Mouse (Mus musculus) left cerebral cortex, postnatal 25 days (tissue): ENCODE data around the gene Krt33a. TPM values are rescaled to one million over a fixed set of nuclear protein-coding genes. Genes with fewer than 3 reads are reported as not detected.

Source experiments
- DNase-seq, 2 experiments: peaks; one replicate each; pipeline ENCODE4 v3.0.0; 2022; ENCODE audit warnings: low spot score in 2 of 2, mixed read lengths in 1 of 2
- intact Hi-C: fragments of 180-260 bp; cut with DNase I; formaldehyde crosslinking; loops from one replicate; pipeline ENCODE4 v1.15.1; 2025
- total RNA-seq, 2 experiments: library from RNA; stranded (reverse); gene quantifications; 2 replicates each; pipeline ENCODE4 v1.2.3; 2021

The Krt33a gene
- total RNA-seq, 2 experiments from 2014 or later: not detected

DNA sequence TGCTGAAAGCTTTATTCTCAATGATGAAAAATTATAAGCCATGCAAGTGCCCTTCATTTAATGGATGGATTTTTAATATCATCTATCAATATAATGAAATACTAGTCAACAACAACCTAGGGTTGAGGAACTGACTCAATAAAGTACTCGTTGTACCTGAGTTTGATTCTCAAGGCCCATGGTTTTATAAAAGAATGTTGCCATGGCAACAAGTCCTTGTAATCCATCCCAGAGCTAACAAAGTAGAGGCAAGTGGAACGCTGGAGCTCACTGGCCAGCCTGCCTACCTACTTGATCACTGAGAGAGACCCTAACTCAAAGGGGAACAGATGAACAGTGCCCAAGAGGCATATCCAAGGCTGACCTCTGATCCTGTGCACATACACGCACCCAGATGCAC lies 25.4 kb downstream of the Krt33a start:
- intact Hi-C loops: no loop called here
- no peak for DNase-seq

DNA sequence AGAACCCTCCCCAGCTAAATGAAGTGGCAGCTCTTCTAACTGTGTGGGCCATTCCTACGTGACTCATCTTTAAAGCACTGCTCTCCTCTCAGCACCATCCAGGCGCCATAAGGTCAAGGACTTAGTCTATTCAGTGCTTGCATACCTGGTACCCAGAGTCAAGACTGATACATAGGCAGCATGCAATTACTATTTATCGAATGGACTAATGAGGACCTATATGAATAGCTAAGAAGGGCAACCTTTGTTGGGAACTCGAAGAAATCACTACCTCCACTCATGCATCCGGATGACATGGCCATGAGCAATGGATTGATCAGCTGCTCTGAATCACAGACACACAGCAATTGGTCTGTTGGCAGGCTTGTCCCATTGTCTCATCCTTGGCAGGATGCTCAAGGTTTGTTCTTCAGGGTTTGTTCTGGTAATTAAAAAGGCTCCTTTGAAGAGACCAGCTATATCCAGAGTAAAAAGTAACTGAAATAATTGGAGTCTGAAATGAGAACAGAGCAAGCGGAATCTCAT lies 26.1 kb downstream of the Krt33a start:
- DNase-seq: no peak

DNA sequence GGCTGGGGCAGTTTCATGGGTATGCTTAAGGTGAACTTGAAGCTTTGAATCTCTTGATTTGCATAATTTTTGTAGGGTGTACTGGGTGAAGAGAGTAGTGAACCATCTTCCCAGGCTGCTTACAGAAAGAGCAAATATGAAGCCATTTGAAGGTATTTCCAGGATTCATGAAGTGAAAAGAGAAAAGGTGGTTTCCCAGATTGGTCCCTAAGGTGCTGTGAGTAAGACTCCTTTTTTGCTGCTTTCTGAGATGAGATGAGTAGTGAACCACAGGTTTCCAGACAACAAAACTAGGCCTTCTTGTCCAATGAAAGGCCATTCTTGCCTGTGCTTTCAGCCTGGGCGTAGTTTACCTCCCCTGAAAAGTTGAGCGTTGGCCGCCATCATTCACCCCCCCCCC lies 27.5 kb downstream of the Krt33a start:
- intact Hi-C loops: no loop called here
- no peak for DNase-seq

More for the DNA sequence above, 26.1 kb downstream of the Krt33a start:
- intact Hi-C loops: no loop called here

DNA sequence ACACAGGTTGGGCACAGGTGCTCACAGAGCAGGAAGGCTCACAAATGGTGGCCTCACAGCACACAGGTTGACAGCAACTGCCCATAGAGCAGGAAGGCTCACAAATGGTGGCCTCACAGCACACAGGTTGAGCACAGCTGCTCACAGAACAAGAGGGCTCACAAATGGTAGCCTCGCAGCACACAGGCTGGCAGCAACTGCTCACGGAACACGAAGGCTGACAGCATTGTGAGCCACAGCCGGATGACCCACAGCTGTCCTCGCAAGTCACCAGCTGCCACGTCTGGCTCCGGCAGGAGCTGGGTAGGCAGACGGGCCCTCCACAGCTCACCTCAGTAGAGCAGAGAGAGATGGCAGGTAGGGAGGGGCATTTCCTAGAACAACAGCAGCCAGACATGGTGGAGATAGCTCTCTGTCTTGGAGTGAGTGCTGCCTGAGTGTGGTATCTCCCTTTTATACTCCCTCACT lies 29.8 kb downstream of the Krt33a start, which contains the start of gene Krtap16-1:
Krtap16-1 (minus strand) TSS at position 418 of the 468 bp plus-strand sequence.
- no peak for DNase-seq
- intact Hi-C loops: no loop called here

DNA sequence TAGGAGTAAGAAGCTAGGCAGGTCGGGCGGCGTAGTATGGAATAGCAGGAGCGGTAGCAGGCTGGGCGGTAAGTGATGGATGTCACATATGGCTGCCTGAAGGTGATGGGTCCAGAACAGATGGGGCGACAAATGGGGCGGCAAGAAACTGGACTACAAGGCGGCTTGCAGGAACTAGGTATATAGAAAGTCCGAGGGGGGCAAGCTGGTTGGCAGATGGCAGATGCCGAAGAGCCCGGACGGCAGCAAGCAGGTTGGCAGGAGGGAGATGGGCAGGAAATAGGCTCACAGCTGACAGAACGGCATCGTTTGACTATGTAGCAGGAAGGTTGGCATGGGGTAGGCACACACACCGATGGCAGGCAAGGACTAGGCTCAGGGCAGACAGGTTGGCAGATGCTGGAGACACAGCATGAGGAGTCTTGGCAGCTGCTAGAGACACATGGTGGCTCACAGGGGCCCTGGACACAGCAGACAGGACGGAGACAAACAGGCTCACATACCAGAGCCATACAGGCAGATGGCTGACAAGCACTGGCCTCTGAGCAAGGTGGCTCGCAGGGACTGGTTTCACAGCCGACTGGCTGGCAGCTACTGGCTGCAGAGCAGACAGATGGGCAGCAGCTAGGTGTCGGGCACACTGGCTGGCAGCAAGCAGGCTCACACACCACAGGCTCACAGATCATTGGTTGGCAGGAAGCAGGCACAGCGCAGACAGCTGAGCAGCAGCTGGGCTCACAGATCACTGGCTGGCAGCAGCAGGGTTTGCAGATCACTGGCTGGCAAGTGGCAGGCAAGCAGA lies 30.5 kb downstream of the Krt33a start:
- DNase-seq: peak; percentile 33 to 69
- intact Hi-C loops: no loop called here

DNA sequence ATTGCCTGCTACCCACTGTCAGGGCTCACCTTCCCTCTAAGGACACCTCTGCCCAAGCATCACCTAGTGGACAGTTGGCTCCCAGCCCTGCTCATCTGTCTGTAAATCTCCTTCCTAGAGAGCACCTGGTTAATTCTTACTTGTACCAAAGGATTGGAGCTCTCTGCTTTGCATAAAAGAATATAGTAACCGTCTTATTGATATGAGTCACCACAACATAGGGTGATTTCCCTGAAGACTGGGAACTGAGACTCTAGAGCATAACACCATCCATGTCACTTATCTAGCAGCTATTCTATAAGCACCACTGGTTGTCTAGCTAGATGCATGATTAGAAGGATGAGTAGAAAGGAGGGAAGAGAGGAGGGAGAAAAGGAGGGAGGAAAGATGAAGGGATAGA lies 32.6 kb downstream of the Krt33a start:
- intact Hi-C loops: no loop called here
- no peak for DNase-seq

DNA sequence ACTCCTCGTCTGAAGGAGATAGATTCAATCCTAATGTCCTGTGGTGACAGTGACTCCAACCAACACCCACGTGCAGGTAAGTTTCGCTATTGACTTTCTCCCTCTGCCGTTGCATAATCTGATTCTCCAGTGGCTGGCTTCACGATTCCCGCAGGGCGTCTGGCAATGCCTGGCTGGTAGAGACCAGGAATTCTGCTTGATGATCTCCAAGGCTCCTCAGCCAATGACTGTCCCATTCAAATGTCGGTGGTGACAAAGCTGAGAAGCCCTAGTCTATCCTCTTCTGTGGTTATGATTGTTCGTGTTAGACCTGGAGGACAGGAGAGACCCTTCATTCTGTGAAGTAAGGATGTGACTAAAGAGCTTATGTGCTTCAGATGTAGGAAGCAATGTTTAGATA lies 33.3 kb downstream of the Krt33a start:
- intact Hi-C loops: no loop called here
- no peak for DNase-seq

DNA sequence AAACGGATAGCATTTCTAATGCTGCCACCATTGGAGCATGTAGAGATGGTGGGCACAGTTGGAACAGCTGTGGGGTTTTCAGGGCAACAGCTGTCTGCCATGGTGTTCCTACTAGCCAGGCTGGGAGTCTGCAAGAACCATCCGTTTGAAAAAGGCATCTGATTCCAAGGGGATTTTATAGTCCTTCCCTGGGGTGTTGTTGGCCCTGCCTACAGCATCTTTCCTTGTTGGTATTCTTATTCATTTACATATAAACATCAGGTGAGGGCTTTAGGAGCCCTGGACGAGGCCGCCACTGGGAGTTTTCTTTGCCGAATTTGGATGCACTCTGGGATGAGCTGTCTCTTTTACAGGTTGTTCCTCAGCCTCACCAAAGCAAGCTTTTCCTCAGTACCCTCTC lies 37.1 kb downstream of the Krt33a start, which contains the start of gene Krtap29-1:
Krtap29-1 (minus strand) TSS at position 101 of the 400 bp plus-strand sequence.
- no peak for DNase-seq
- intact Hi-C loops: no loop called here

DNA sequence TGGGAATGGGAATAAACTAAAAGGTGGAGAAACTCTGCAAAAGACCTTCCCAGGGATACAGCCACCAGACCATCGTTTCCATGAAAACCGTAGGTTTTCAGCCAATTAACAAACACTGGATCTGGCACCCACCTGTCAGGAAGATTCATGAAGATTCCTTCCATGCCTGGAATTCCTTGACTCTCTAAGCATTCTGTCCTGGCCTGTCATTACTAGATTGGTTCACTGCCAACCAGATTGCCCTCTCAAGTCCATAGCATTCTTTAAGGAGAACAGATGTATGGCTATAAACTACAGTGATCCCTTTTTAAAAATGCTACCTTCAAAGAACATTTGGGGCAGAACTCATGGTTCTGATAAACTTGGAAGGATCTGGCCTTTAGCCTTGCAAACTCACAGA lies 50.1 kb downstream of the Krt33a start:
- intact Hi-C loops: no loop called here

DNA sequence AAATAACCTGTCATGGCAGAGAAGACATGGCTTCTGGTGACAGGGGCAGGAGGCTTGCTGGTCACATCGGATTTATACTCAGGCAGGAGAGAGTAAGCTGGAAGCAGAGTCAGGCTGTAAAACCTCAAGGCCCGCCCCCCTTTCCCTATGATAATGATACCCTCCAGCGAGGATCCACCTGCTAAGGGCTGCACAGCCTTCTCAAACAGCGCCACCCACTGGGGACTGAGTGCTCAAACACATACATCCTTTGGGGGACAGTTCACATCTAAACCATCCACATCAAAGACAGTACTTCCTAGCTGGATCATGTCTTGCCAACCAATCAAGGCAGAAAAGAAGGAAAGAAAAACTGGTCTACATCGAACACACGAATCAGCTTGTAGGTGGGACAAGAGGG lies 51.8 kb downstream of the Krt33a start:
- DNase-seq: no peak
- intact Hi-C loops: no loop called here

More for the DNA sequence above, 50.1 kb downstream of the Krt33a start:
- DNase-seq: no peak

Other genes with a start within 250 kb of the Krt33a start
- not detected for gene Gm11595, start 243.3 kb downstream of the Krt33a start, total RNA-seq
- gene Krtap4-8, start 235.5 kb downstream of the Krt33a start, total RNA-seq: not detected
- not detected for gene Krtap4-9, start 231.0 kb downstream of the Krt33a start, total RNA-seq
- not detected for gene Gm11596, start 222.7 kb downstream of the Krt33a start, total RNA-seq
- not detected for gene Gm11569, start 217.3 kb downstream of the Krt33a start, total RNA-seq
- gene Gm11554, start 211.8 kb downstream of the Krt33a start, total RNA-seq: not detected
- gene Krtap4-13, start 206.3 kb downstream of the Krt33a start, total RNA-seq: not detected
- not detected for gene Gm11564, start 200.5 kb downstream of the Krt33a start, total RNA-seq
- not detected for gene 2300003K06Rik, start 178.1 kb downstream of the Krt33a start, total RNA-seq
- gene Krtap4-16, start 164.6 kb downstream of the Krt33a start, total RNA-seq: not detected
- gene Gm11568, start 158.3 kb downstream of the Krt33a start, total RNA-seq: not detected
- not detected for gene Gm11559, start 151.7 kb downstream of the Krt33a start, total RNA-seq
- not detected for gene Krtap9-1, start 142.8 kb downstream of the Krt33a start, total RNA-seq
- not detected for gene Gm11567, start 137.0 kb downstream of the Krt33a start, total RNA-seq
- gene Krtap31-1, start 108.3 kb downstream of the Krt33a start, total RNA-seq: not detected
- not detected for gene Gm11565, start 101.5 kb downstream of the Krt33a start, total RNA-seq
- gene Krtap31-2, start 79.9 kb downstream of the Krt33a start, total RNA-seq: not detected
- not detected for gene Krtap9-5, start 67.7 kb downstream of the Krt33a start, total RNA-seq
- gene Krtap29-1, start 37.2 kb downstream of the Krt33a start, total RNA-seq: not detected
- not detected for gene Krtap16-1, start 29.6 kb downstream of the Krt33a start, total RNA-seq
- gene Krtap17-1, start 22.2 kb downstream of the Krt33a start, total RNA-seq: not detected
- gene Krt33b, start 13.7 kb upstream of the Krt33a start, total RNA-seq: not detected
- gene Krt34, start 25.3 kb upstream of the Krt33a start, total RNA-seq: not detected
- not detected for gene Krt31, start 34.3 kb upstream of the Krt33a start, total RNA-seq
- not detected for gene Krt32, start 72.0 kb upstream of the Krt33a start, total RNA-seq
- not detected for gene Krt35, start 80.0 kb upstream of the Krt33a start, total RNA-seq
- not detected for gene Krt36, start 89.4 kb upstream of the Krt33a start, total RNA-seq
- gene Krt13, start 105.4 kb upstream of the Krt33a start, total RNA-seq: not detected
- gene Krt15, start 119.7 kb upstream of the Krt33a start, total RNA-seq: not detected
- not detected for gene Krt19, start 132.5 kb upstream of the Krt33a start, total RNA-seq
- gene Krt9, start 177.0 kb upstream of the Krt33a start, total RNA-seq: 1 to 10 TPM; 3.7 to 4.3 TPM
- not detected for gene Krt14, start 191.3 kb upstream of the Krt33a start, total RNA-seq
- not detected for gene Krt16, start 232.7 kb upstream of the Krt33a start, total RNA-seq
- gene Krt17, start 244.8 kb upstream of the Krt33a start, total RNA-seq: under 1 TPM in 1 of 2 experiments, not detected in 1; 0.30 TPM